Mouse (Mus musculus): ENCODE measurements at regions not wholly inside any gene's neighbourhood (a gene's known extent, or its start where the extent isn't known, plus 50 kb on each side); places are given as distances from the start of the nearest gene placed in this dataset.

- Histone ChIP-seq H3K9me3 (ENCODE audit: control insufficient read depth, low read depth, low read length) (no peaks in the 10 kb centered on the region), H3K4me2 (replicated peaks; ENCODE audit: low read depth, low read length) (no peak overlapping the region), H3K4me1 (ENCODE audit: control insufficient read depth, insufficient read depth, low read length) (no peaks in the 10 kb centered on the region), H3K27ac (ENCODE audit: low read length) (no peak overlapping the region), H3K36me3 (ENCODE audit: control insufficient read depth, insufficient read depth, low read length) (no peaks in the 10 kb centered on the region), H3K27me3 (ENCODE audit: control insufficient read depth, insufficient read depth, low read length) (no peaks in the 10 kb centered on the region), H3K9ac (replicated peaks; ENCODE audit: low read depth, low read length) (no peak overlapping the region), H3K4me3 (ENCODE audit: low read depth, low read length) (no peak overlapping the region)
- WGBS: 90% methylated on average over 12 of the region's 12 CpGs
- ATAC-seq (ENCODE audit: insufficient number of reproducible peaks, insufficient read depth, low FRiP score, low read depth): no peak
Observed at GRCm38 (mm10) chr17:85508386-85508785, 105.0 kb upstream of the Six3 start.

- Histone ChIP-seq H3K4me1 (ENCODE audit: control insufficient read depth, insufficient read depth, low read length) (no peaks in the 10 kb centered on the region), H3K9me3 (ENCODE audit: control insufficient read depth, low read depth, low read length) (no peaks in the 10 kb centered on the region), H3K4me2 (replicated peaks; ENCODE audit: low read depth, low read length) (no peak overlapping the region), H3K27ac (ENCODE audit: low read length) (no peak overlapping the region), H3K36me3 (ENCODE audit: control insufficient read depth, insufficient read depth, low read length) (no peaks in the 10 kb centered on the region), H3K4me3 (ENCODE audit: low read depth, low read length) (no peak overlapping the region), H3K9ac (replicated peaks; ENCODE audit: low read depth, low read length) (no peak overlapping the region), H3K27me3 (ENCODE audit: control insufficient read depth, insufficient read depth, low read length) (no peaks in the 10 kb centered on the region)
- WGBS: 84% methylated on average over 4 of the region's 4 CpGs
- no peak for ATAC-seq (ENCODE audit: insufficient number of reproducible peaks, insufficient read depth, low FRiP score, low read depth)
Observed at GRCm38 (mm10) chr17:85512971-85513370, 100.4 kb upstream of the Six3 start.

- Histone ChIP-seq H3K36me3 (ENCODE audit: control insufficient read depth, insufficient read depth, low read length) (no peaks in the 10 kb centered on the region), H3K4me3 (ENCODE audit: low read depth, low read length) (no peak overlapping the region), H3K4me1 (ENCODE audit: control insufficient read depth, insufficient read depth, low read length) (no peaks in the 10 kb centered on the region), H3K4me2 (replicated peaks; ENCODE audit: low read depth, low read length) (no peak overlapping the region), H3K9me3 (ENCODE audit: control insufficient read depth, low read depth, low read length) (no peaks in the 10 kb centered on the region), H3K27ac (ENCODE audit: low read length) (no peak overlapping the region), H3K9ac (replicated peaks; ENCODE audit: low read depth, low read length) (no peak overlapping the region), H3K27me3 (ENCODE audit: control insufficient read depth, insufficient read depth, low read length) (no peaks in the 10 kb centered on the region)
- WGBS: 80% methylated on average over 4 of the region's 4 CpGs
- no peak for ATAC-seq (ENCODE audit: insufficient number of reproducible peaks, insufficient read depth, low FRiP score, low read depth)
Observed at GRCm38 (mm10) chr17:85513936-85514335, 99.5 kb upstream of the Six3 start.

GRCm38 (mm10) chr17:85514396-85514795, 99.0 kb upstream of the Six3 start:
- Histone ChIP-seq H3K9me3 (ENCODE audit: control insufficient read depth, low read depth, low read length) (no peaks in the 10 kb centered on the region), H3K4me2 (replicated peaks; ENCODE audit: low read depth, low read length) (no peak overlapping the region), H3K27ac (ENCODE audit: low read length) (no peak overlapping the region), H3K27me3 (ENCODE audit: control insufficient read depth, insufficient read depth, low read length) (no peaks in the 10 kb centered on the region), H3K36me3 (ENCODE audit: control insufficient read depth, insufficient read depth, low read length) (no peaks in the 10 kb centered on the region), H3K4me1 (ENCODE audit: control insufficient read depth, insufficient read depth, low read length) (no peaks in the 10 kb centered on the region), H3K9ac (replicated peaks; ENCODE audit: low read depth, low read length) (no peak overlapping the region), H3K4me3 (ENCODE audit: low read depth, low read length) (no peak overlapping the region)
- 59% methylated on average over 7 of the region's 7 CpGs for WGBS
- ATAC-seq (ENCODE audit: insufficient number of reproducible peaks, insufficient read depth, low FRiP score, low read depth): no peak

DNA sequence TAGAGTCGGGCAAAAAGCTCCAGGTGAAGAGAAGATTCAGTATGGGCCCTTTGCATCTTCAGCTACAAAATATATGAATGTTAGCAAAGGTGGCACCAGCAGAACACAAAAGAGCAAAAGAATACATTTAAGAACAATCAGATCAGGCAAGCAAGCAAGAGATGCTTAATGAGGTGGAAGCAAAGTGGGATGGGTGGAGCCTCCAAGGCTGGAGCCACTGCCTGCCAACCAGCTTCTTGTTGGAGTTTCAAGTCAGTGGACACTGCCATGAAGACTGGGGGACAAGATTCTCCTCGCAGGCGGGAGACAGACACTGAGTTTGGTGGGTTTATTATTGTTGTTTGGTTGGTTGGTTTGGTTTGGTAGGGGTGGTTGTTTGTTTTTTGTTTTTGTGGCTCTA, 96.1 kb upstream of the Six3 start:
- Histone ChIP-seq H3K27ac (ENCODE audit: low read length) (no peak overlapping the region), H3K9me3 (ENCODE audit: control insufficient read depth, low read depth, low read length) (no peaks in the 10 kb centered on the region), H3K4me2 (replicated peaks; ENCODE audit: low read depth, low read length) (no peak overlapping the region), H3K36me3 (ENCODE audit: control insufficient read depth, insufficient read depth, low read length) (no peaks in the 10 kb centered on the region), H3K9ac (replicated peaks; ENCODE audit: low read depth, low read length) (no peak overlapping the region), H3K4me3 (ENCODE audit: low read depth, low read length) (no peak overlapping the region), H3K27me3 (ENCODE audit: control insufficient read depth, insufficient read depth, low read length) (no peaks in the 10 kb centered on the region), H3K4me1 (ENCODE audit: control insufficient read depth, insufficient read depth, low read length) (no peaks in the 10 kb centered on the region)
- WGBS: 73% methylated on average over 3 of the region's 3 CpGs
- ATAC-seq (ENCODE audit: insufficient number of reproducible peaks, insufficient read depth, low FRiP score, low read depth): no peak

DNA sequence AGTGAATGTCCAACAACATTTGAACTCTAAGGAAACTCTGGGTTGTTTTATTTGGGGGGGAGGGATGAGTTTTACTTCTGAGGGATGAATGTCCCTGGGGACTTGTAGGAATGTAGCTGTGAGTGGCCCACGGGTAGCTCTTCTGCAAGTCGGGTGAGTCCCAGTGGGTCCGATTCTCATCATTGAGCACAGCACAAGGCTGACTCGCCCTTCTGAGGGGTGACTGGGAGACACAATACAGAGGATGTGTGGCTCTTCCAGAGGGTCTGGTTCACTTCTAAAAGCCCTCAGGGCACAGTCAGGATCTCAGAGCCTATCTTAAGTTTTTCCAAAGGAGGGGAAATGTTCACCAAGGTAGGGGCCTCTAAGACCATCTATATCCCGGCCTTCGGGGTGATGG, 94.9 kb upstream of the Six3 start:
- no peak overlapping the region for H3K27ac ChIP-seq (ENCODE audit: low read length)
- ATAC-seq (ENCODE audit: insufficient number of reproducible peaks, insufficient read depth, low FRiP score, low read depth): no peak
- no peak overlapping the region for H3K9ac ChIP-seq (replicated peaks; ENCODE audit: low read depth, low read length)
- H3K9me3 ChIP-seq (ENCODE audit: control insufficient read depth, low read depth, low read length): no peaks in the 10 kb centered on the region
- 90% methylated on average over 6 of the region's 6 CpGs for WGBS
- H3K4me3 ChIP-seq (ENCODE audit: low read depth, low read length): no peak overlapping the region
- H3K27me3 ChIP-seq (ENCODE audit: control insufficient read depth, insufficient read depth, low read length): no peaks in the 10 kb centered on the region
- H3K4me2 ChIP-seq (replicated peaks; ENCODE audit: low read depth, low read length): no peak overlapping the region
- no peaks in the 10 kb centered on the region for H3K36me3 ChIP-seq (ENCODE audit: control insufficient read depth, insufficient read depth, low read length)
- no peaks in the 10 kb centered on the region for H3K4me1 ChIP-seq (ENCODE audit: control insufficient read depth, insufficient read depth, low read length)

GRCm38 (mm10) chr17:85527327-85527698, 86.1 kb upstream of the Six3 start:
- no peaks in the 10 kb centered on the region for H3K9me3 ChIP-seq (ENCODE audit: control insufficient read depth, low read depth, low read length)
- 0 out of 2 replicates have a peak, but pooled peaks have one; percentile 53 for ATAC-seq (ENCODE audit: insufficient number of reproducible peaks, insufficient read depth, low FRiP score, low read depth)

GRCm38 (mm10) chr17:85528105-85529004, 85.1 kb upstream of the Six3 start:
- ATAC-seq (ENCODE audit: insufficient number of reproducible peaks, insufficient read depth, low FRiP score, low read depth): no peak
- Histone ChIP-seq H3K4me1 (ENCODE audit: control insufficient read depth, insufficient read depth, low read length) (no peaks in the 10 kb centered on the region), H3K4me3 (ENCODE audit: low read depth, low read length) (no peak overlapping the region), H3K4me2 (replicated peaks; ENCODE audit: low read depth, low read length) (no peak overlapping the region), H3K9ac (replicated peaks; ENCODE audit: low read depth, low read length) (no peak overlapping the region), H3K27ac (ENCODE audit: low read length) (no peak overlapping the region), H3K36me3 (ENCODE audit: control insufficient read depth, insufficient read depth, low read length) (no peaks in the 10 kb centered on the region), H3K9me3 (ENCODE audit: control insufficient read depth, low read depth, low read length) (no peaks in the 10 kb centered on the region), H3K27me3 (ENCODE audit: control insufficient read depth, insufficient read depth, low read length) (no peaks in the 10 kb centered on the region)
- WGBS: 76% methylated on average over 20 of the region's 20 CpGs

More at GRCm38 (mm10) chr17:85527327-85527698, 86.1 kb upstream of the Six3 start:
- H3K4me3 ChIP-seq (ENCODE audit: low read depth, low read length): no peak overlapping the region
- whole genome bisulfite sequencing: 53% methylated on average over 7 of the region's 7 CpGs
- no peaks in the 10 kb centered on the region for H3K36me3 ChIP-seq (ENCODE audit: control insufficient read depth, insufficient read depth, low read length)
- H3K4me2 ChIP-seq (replicated peaks; ENCODE audit: low read depth, low read length): no peak overlapping the region
- no peak overlapping the region for H3K9ac ChIP-seq (replicated peaks; ENCODE audit: low read depth, low read length)
- no peaks in the 10 kb centered on the region for H3K27me3 ChIP-seq (ENCODE audit: control insufficient read depth, insufficient read depth, low read length)
- no peak overlapping the region for H3K27ac ChIP-seq (ENCODE audit: low read length)
- no peaks in the 10 kb centered on the region for H3K4me1 ChIP-seq (ENCODE audit: control insufficient read depth, insufficient read depth, low read length)

DNA sequence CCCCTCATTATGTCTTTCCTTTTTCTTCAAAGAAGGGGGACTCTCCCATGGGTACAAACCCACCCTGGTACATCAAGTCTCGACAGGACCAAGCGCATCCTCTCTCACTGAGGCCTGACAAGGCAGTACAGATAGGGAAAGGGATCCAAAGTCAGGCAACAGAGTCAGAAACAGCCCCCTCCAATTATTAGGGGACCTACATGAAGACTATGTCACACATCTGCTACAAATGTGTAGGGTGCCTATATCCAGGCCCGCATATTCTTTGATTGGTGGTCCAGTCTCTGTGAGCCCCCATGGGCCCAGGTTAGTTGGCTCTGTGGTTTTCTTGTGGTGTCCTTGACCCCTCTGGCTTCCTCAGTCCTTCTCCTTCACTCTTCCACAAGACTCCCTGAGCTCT, 77.1 kb upstream of the Six3 start:
- Histone ChIP-seq H3K27ac (ENCODE audit: low read length) (no peak overlapping the region), H3K4me3 (ENCODE audit: low read depth, low read length) (no peak overlapping the region), H3K9me3 (ENCODE audit: control insufficient read depth, low read depth, low read length) (no peaks in the 10 kb centered on the region), H3K27me3 (ENCODE audit: control insufficient read depth, insufficient read depth, low read length) (no peaks in the 10 kb centered on the region), H3K9ac (replicated peaks; ENCODE audit: low read depth, low read length) (no peak overlapping the region), H3K36me3 (ENCODE audit: control insufficient read depth, insufficient read depth, low read length) (no peaks in the 10 kb centered on the region), H3K4me2 (replicated peaks; ENCODE audit: low read depth, low read length) (no peak overlapping the region), H3K4me1 (ENCODE audit: control insufficient read depth, insufficient read depth, low read length) (no peaks in the 10 kb centered on the region)
- ATAC-seq (ENCODE audit: insufficient number of reproducible peaks, insufficient read depth, low FRiP score, low read depth): no peak
- WGBS: 91% methylated on average over 3 of the region's 3 CpGs
